Mouse (Mus musculus) frontal cortex, postnatal 36 days (tissue): ENCODE measurements around the gene Stat4.
A peak's percentile ranks its signal among the peaks of the same experiment; 100 is the strongest.
"Not testable (repeated sequence)": the region's sequence is repeated elsewhere in the genome, so short reads cannot be mapped to it uniquely, and the experiment has no call there.

Source experiments
- DNase-seq, 2 experiments: peaks; one replicate each; pipeline ENCODE4 v3.0.0; 2022; ENCODE audit warnings: low spot score in 2 of 2

Stat4 gene

GRCm38 (mm10) chr1:52034816-52035752 is 48.1 kb downstream of the Stat4 start:
- DNase-seq, result no peak

GRCm38 (mm10) chr1:52039151-52039550 is 52.2 kb downstream of the Stat4 start:
- no peak for DNase-seq

DNA sequence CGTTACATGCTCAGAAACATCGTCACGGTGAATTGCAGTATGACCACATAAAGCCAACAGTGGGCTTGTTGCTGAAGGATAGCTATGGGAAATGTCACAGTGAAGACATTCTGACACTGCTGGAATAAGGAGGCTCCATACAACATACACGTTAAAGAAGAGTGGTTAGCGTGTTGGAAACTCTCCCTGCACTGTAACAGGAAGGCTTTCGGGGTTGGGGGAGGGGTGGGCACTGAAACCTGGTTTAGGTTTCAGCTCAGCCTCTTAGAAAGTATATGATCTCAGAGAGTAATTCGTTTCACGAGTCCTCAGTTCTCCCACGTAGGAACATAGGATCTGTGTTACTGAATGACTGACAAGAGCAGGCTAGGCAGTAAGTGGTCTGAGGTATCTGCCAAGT is 52.7 kb downstream of the Stat4 start:
- DNase-seq, result no peak

- DNase-seq, result no peak
These were observed 53.6 kb downstream of the Stat4 start for GRCm38 (mm10) chr1:52040366-52041061.

GRCm38 (mm10) chr1:52043191-52043590 is 56.2 kb downstream of the Stat4 start:
- DNase-seq, result no peak

DNA sequence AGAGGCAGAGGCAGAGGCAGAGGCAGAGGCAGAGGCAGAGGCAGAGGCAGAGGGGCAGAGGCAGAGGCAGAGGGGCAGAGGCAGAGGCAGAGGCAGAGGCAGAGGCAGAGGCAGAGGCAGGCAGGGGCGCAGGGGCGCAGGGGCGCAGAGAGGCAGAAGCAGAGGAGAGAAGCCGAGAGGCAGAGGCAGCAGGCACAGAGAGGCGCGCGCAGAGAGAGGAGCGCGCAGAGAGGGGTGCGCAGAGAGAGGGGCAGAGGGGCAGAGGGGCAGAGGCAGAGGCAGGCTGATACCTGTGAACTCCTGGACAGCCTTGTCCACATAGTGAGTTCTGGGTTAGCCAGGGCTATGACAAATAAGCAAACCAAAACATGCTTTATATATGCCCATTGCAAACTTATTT is 59.9 kb downstream of the Stat4 start:
- not testable (repeated sequence) for DNase-seq

DNA sequence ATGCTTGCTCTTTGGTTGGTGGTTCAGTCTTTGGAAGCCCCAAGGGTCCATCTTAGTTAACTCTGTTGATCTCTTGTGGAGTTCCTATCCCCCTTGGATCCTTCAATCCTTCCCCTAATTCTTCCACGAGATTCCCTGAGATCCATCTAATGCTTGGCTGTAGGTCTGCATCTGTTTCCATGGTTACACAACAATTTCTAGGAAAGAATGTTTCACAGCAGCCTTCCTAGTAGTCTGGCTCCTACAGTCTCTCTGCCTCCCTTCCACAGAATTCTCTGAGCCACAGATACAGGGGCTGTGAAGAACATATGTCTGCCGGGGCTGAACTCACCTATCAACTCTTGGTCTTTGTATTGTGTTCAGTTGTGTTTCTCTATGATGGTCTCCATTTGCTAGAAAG is 61.8 kb downstream of the Stat4 start:
- no peak for DNase-seq

DNA sequence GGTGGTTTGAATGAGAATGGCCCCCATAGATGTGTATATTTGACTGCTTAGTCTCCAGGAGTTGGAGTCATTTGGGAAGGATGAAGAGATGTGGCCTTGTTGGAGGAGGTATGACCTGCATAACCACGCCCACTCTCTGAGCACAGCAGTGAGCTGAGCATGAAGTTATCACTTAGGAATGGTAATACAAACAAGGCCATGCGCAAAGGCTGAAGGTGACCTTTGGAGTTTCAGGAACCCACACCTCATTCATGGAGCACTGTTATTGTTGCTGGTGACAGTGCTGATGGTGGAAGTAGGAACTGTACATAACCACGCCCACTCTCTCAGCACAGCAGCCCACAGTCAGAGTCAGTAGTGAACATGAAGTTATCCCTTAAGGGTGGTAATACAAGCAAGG is 62.9 kb downstream of the Stat4 start:
- no peak for DNase-seq

- DNase-seq, result no peak
These were observed 64.6 kb downstream of the Stat4 start for GRCm38 (mm10) chr1:52051542-52051941.

DNA sequence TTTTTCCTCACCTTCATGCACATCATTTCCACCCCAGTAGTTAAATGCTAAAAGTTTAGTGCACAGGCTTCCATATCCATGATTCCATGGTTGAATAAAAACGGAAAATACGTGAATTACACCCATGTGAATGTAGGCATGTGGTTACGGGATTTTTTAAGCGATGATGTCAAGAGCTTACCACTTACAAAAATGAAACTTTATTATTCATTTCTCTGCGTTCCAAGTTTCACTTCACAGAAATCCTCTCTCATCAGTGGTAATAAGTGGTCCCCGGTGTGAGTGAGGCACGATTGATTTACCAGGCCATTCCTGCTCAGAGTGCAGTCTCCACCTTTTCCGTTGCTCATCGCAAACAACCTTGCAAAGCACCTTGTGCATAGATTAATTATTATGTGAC is 66.0 kb downstream of the Stat4 start:
- DNase-seq, result no peak

DNA sequence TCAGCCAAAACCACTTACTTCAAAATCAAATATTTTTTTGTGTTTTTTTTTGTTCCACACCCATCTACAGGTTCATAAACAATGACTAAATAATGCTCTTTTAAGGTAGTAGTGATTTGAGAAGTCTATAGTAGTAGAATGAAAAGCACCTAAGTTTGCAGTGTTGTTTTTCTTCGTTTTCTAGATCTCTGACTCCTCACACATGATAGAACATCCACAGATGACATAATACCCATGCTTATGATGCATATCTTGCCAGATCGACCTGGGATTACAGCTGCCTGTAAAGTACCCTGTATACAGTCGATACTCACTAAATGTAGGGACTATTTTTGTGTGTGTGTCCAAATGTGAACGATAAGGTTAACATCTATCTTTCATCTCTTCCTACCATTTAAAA is 69.0 kb downstream of the Stat4 start:
- DNase-seq, result no peak

- no peak for DNase-seq
These were observed 70.2 kb downstream of the Stat4 start for GRCm38 (mm10) chr1:52057153-52057552.

- no peak for DNase-seq
These were observed 79.3 kb downstream of the Stat4 start for GRCm38 (mm10) chr1:52066276-52066675.

DNA sequence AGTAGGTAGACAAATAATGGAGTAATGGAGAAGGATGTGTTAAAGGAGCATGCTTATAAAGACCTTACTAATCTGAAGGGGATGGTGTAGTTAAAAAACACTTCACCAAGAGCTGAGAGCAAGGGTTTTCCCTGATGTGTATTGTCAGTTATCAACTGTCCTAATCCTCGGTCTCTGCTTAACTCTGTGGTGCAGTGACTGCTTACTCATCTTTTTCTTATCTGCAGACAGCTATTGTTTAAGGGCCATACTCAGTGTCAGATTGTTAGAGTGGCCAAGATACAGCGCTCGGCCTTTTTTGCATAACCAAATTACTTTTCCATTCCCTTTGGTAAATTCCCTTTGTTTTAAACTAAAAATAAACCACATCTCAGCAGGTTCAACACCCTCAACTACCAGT is 79.7 kb downstream of the Stat4 start:
- DNase-seq, result no peak

DNA sequence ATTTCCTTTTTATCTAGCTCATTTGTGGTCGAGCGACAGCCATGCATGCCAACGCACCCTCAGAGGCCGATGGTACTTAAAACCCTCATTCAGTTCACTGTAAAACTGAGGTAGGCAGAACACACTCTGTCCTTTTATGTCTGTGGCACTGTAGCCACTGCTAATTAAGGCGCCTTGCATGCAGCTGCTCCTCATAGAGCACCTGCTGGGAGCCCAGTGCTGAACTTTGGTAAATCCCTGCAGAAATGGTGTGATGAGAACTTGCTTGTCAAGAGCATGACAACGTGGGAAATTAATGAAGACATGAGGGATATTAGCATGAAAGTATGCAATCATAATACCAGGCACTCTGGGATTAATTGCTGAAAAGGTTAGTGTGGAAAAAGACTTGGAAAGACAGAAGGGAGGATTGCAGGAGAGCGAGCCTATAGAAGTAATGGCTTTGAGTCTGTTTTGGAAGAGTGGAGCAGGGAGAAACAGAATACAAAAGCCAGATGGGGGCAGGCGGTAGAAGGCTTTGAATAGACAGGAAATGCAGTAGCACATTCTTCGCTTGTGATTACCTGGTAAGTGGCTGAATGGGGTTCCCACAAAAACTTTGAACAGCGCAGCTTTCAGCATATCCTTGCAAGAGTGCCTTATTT is 92.9 kb downstream of the Stat4 start:
- DNase-seq, result no peak

- no peak for DNase-seq
These were observed 93.4 kb downstream of the Stat4 start for GRCm38 (mm10) chr1:52080375-52080774.

GRCm38 (mm10) chr1:52086236-52086635 is 99.3 kb downstream of the Stat4 start:
- DNase-seq, result no peak

DNA sequence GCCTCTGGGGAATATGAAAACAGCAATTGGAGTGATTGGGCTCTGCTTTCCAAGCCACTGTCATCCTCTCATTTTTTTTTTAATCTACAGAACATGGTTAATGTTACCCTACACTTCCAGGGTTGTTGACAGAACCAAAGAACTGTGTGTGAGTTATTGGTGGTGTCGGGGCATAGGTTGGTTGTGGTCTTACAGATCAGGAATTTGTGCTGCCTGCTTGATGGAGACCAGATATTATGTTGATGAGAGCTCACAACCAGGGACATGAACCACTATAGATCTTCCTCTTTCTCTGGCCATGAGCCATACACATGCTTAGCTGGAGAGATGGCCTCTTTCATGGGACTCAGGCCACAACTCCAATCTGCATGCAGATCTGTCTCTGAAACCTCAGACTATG is 100.2 kb downstream of the Stat4 start:
- no peak for DNase-seq

DNA sequence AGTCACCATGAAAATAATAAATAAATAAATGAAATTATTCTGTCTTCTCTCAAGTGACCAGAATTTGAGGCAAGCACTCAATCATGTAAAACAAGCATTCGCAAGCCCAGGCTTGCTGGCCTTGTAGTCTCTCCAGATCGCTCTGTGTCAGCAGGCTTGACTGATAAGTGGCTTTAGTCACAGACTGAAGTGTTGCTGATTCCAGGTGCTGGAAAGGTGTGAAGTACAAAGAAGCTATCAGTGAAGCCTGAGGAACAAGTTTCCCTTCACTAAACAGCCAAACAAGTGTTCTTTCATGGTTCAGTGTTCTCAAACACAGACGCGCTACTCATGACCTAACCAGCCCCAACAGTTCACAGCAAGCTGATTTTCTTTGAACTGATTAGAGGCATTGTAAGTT is 101.7 kb downstream of the Stat4 start:
- no peak for DNase-seq

DNA sequence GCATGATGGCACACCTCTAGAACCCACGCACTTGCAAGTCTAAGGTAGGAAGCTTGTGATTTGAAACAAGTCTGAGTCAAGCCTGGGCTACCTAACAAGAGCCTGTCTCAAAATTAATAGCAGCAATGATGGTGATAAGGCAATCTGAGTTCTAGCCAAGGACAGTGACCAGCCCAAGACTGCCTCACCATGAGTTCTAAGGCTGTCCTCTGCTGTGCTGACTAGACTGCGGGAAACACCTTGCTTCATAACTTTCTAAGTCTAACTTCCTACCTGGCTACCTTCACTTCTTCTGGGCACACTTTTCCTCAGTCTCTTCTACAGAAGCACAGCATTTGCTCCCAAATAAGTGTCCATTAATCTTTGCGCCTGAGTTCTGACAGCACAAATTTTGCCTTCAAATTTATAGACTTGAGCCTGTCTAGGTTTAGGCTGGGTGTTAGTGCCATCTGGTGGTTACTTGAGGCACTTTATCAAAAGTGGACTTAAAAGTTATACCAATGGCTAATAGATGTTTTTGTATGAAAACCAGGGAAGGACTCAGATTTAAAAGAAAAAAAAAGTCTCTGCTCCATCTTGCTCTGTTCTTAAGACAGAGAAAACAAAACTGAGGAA is 111.8 kb downstream of the Stat4 start:
- DNase-seq, result peak in 1 of 2 experiments; percentile 59

DNA sequence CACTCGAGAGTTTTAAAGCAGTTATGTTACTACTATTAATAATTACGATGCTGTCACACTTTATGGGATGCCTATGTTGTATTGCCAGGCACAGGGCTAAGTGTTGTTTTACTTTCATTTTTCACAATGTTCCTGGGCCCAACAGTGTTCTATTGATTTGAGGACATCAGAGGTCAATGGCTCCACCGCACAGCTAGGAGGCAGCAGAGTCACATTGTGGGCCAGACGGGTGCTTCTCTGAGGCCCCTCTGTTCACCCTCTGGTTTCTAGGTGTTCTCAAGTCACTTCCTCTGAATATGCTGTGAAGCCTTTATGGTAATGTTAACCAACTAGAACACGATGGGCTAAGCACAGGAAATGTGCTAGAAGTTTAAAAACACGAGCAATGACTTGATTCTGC is 113.5 kb downstream of the Stat4 start:
- DNase-seq, result no peak

- DNase-seq, result no peak
These were observed 115.8 kb downstream of the Stat4 start for GRCm38 (mm10) chr1:52102795-52103194.
